Mouse (Mus musculus): ENCODE results near the gene Olfr462.
"Not testable (repeated sequence)": the region's sequence is repeated elsewhere in the genome, so short reads cannot be mapped to it uniquely, and the experiment has no call there.

Gene Olfr462

DNA sequence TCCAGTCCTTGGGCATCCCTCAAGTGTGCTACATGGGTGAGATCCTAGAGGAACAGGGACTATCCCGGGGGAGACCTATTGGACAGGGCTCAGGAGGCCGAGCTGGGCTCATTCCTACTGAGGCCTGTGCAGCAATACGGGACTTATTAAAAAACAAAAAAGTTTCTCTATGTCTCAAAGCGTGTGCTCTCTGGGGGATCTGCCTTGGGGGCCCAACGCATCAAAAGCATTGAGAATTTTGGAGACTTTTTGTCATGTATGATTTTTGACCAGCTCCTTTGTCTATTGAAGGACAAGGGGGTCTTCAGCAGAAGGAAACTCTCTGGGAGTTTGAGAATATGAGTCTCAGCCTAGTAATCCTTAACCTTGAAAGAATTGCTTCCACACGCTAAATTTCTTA, at the start of gene Olfr462:
Gene Olfr462, minus strand, starts transcription at position 101 of the 400 bp plus-strand sequence.
- no peak for DNase-seq (ENCODE audit: low read depth, low spot score)

GRCm38 (mm10) chr11:87935467-87935866, 43.4 kb upstream of the Olfr462 start:
- no peak for DNase-seq (ENCODE audit: low read depth, low spot score)

- no peak for DNase-seq (ENCODE audit: low read depth, low spot score)
Observed at GRCm38 (mm10) chr11:87933731-87934130, 41.7 kb upstream of the Olfr462 start.

DNA sequence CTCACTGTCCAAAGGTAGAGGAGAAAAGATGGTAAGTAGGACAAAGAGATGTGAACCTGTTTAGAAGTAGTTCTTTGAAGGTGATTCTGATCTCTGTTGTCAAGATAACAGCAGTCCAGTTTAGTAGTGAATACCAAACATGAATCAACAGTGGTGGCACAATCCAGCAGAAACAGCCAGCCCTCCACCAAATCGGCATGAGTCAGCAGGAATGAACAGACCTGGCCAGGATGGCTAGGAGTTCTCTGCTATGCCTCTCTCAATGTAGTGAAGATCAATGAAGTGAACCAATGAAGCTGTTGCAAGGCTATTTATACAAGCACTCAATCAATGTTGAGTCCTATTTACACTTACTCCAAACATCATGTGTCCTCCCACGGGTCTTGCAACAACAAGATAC, 38.3 kb upstream of the Olfr462 start:
- no peak for DNase-seq (ENCODE audit: low read depth, low spot score)

GRCm38 (mm10) chr11:87920966-87921365, 28.9 kb upstream of the Olfr462 start, which contains the start of gene Olfr464:
Gene Olfr464 (minus strand): TSS chr11:87920967.
- no peak for DNase-seq (ENCODE audit: low read depth, low spot score)

DNA sequence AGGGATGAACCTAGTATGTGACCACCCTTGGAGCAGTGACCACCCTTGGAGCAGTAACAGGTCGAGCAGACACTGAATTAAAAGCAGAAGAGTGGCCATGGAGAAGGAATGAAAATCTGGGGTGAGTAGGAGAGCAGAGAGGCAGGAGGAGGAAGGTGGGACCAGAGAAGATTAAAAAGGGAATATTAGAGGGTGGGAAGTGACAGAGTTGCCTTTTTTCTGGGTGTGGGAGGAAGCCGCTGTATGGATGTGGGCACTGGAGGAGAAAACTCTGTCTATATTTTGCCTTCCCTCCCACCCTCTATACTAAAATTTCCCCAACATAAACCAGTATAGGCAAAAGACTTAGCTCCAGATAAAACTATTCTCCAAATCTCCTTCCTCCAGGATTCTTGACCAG, 28.2 kb upstream of the Olfr462 start:
- no peak for DNase-seq (ENCODE audit: low read depth, low spot score)

DNA sequence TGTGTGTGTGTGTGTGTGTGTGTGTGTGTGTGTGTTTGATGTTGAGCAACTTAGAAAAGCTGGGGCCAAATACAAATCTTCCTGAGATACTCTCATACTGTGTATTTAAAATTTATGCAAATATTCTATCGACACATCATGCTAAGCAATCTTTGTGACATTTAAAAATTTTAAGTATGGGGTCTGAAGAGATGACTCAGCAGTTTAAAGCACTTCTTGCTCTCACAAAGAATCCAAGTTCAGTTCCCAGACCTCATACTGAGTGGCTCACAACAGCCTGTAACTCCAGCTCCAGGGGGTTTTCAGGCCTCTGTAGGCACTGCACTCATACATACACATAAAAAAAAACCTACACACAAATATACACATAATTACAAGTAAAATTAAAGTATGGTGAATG, 23.9 kb upstream of the Olfr462 start:
- DNase-seq (ENCODE audit: low read depth, low spot score) = no peak

DNA sequence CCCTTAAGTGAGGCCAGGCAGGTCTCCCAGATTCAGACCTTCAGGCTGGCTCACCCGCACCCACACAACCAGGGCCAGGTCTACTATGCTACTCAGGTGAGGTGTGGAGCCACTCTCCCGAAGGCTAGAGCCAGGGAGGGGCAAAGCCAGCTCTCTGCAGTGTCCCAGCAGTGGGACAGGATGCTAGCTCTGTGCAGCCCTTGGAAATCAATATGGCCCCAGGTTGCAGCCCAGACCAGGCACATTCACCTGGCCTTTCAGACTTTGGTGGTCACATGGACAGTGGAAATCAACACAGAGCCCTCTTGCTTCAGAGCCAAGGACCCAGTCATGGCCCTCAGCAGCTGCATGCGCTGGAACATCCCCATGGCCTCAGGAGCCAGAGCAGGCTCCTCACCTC, 12.3 kb upstream of the Olfr462 start:
- DNase-seq (ENCODE audit: low read depth, low spot score) = no peak

- no peak for DNase-seq (ENCODE audit: low read depth, low spot score)
Observed at GRCm38 (mm10) chr11:87897287-87897686, 5.2 kb upstream of the Olfr462 start, which contains the start of gene Olfr463. Gene Olfr463 (minus strand): TSS chr11:87897387.

GRCm38 (mm10) chr11:87884856-87885255, 7.2 kb downstream of the Olfr462 start:
- DNase-seq (ENCODE audit: low read depth, low spot score) = no peak

DNA sequence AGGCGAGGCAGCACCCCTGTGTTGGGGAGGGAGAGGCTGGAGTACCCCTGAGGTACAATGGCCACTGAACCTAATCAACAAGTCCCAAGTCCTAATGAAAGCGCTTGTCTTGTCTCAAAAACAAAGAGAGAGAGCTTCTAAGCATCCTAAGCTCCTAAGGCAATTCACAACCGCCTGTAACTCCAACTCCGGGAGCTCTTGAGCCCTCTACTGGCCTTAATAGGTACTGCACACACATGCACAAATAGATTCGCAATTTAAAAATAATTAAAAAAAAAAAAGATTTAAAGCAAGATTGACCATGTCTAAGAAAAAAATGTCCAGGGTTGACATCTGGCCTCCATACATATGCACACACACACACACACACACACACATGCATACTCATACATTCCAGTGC, 8.6 kb downstream of the Olfr462 start:
- DNase-seq (ENCODE audit: low read depth, low spot score) = no peak

GRCm38 (mm10) chr11:87881714-87882113, 10.4 kb downstream of the Olfr462 start:
- no peak for DNase-seq (ENCODE audit: low read depth, low spot score)

DNA sequence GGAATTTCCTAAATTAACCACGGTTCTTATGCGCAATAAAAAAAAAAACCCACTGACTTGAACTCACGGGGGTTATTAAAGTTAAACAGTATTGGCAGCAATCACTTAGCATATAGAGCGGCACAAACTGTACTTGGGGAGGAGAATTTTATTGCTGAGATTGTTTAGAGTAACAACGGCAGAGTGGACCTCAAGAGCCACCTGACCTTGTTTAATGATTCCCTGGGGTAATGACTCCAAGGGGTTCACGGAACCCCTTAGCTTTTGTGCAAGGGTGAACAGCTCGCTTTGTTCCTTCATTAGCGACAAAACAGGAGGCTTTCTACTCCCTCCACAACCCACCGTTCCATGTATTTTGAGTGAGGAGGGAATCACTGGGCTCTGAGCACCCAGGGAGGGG, 12.2 kb downstream of the Olfr462 start:
- no peak for DNase-seq (ENCODE audit: low read depth, low spot score)

DNA sequence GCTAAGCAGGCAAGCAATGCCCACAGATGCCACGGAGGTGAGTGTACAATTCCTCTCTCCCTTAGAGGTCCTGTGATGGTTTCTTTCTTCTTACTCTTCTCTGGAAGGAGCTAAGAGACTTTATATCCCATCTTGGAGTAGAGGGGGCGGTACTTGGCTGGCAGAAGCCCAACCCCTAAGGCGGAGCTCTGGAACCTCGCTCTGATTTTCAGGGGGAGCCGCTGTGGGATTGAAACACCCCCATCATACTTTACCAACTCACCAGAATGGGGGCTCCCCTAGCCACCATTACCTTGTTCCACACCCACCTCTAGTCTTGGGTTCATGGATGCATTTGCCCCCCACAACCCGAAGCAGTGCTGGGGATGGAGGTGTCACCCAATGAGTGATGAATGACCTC, 16.6 kb downstream of the Olfr462 start, which contains the start of gene Epx:
Gene Epx, minus strand, starts transcription at position 101 of the 400 bp plus-strand sequence.
- DNase-seq (ENCODE audit: low read depth, low spot score) = no peak

DNA sequence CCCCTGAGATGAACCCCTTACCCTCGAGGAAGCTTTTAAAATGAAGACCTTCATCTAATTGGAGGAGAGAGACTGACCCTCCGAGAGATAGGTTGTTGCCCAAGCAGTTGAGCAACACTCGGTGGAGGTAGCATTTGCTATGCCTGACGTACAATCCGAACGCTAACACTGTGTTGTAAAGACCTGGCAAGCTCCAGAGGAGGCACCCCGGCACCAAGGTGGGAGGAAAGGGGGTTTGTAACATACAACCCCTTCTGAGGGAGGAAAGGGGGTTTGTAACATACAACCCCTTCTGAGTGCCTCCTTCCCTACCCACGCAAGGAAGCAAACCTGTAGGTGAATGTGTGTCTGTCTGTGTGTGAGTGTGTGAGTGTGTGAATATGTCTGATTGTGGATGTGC, 20.3 kb downstream of the Olfr462 start:
- no peak for DNase-seq (ENCODE audit: low read depth, low spot score)

DNA sequence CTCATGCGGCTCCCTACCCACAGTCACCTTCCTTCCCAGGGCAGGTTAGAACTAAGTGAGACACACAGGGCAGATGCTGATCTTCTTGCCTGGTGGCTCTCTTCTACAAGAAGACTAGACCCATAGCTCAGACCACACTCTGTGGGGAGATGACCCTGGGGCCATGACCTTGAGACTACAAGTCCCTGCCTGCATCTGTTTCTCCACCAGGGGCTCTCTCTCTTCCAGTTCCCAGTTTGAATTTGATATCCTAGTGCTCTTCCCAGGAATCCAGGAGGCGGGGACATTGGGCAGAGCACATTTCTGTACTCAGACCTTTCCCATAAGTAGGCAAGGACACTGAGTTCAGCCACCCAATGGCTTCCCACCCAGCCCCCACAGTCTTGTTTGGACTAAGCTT, 22.0 kb downstream of the Olfr462 start:
- DNase-seq (ENCODE audit: low read depth, low spot score) = no peak

DNA sequence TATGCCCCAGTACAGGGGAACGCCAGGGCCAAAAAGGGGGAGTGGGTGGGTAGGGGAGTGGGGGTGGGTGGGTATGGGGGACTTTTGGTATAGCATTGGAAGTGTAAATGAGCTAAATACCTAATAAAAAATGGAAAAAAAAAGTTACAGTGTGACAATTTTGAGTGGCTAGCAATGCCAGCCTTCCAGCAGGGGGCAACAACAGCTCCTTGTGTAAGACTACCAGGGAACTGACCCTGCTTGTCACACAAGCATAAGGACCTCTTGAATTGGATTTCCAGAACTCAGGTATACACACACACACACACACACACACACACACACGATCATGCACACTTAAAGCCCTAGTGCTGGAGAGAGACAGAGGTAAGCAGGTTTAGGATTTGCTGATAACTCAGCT, 25.2 kb downstream of the Olfr462 start:
- DNase-seq (ENCODE audit: low read depth, low spot score) = not testable (repeated sequence)

DNA sequence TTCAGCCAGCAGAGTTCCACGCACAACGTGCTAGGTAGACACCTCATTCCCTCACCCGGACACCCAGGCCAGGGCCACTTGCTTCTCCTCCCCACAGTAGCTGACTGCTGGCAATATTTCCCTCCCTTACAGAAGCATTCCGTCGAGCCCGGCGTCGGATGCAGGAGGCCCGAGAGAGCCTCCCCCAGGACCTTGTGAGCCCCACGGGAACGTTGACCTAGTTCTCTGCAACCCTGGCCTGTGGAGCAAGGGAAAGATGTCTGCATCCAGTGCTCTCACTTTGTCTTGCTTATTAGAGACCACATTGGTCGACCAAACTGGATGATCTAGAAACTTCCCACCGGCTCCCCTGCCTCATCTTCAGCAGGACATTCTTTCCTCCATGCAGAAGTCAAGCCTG, 29.3 kb downstream of the Olfr462 start:
- DNase-seq (ENCODE audit: low read depth, low spot score) = no peak

DNA sequence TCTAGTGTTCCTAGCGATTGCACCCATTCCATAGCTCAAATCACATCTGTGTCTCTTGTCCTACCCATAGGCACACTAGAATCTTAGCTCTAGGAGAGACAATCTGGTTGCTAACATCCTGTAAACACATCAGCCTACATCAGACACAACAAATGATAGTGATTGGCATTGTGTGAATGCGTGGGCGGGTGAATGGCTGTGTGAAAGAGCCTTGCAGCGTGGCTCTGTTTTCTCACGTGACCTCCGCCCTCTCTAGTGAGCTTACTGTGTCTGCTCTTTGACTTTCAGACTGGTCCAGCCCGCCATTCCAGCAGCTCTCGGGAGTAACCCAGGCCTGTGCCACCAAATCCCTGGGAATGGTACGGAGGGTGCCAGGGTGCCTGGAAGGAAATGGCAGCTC, 31.6 kb downstream of the Olfr462 start:
- no peak for DNase-seq (ENCODE audit: low read depth, low spot score)

- DNase-seq (ENCODE audit: low read depth, low spot score) = no peak
Observed at GRCm38 (mm10) chr11:87859273-87859672, 32.8 kb downstream of the Olfr462 start.

DNA sequence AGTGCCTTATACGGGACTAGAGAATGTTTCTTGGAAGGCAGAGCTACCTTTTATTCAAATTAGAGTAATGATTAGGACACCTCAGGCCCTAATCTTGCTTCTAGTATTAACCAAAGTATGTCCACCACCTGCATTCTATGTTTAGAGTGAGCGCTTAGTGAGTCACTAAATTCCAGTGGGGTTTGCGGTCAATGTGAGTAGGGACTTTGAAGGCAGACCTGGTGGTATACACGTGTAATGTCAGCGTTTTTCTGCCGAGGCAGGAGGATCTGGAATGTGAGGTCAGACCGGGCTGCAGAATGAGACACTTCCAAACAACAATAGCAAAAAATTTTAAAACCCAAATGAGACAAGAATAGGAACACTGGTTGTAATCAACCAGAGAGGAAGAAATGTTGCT, 37.5 kb downstream of the Olfr462 start:
- DNase-seq (ENCODE audit: low read depth, low spot score) = no peak

DNA sequence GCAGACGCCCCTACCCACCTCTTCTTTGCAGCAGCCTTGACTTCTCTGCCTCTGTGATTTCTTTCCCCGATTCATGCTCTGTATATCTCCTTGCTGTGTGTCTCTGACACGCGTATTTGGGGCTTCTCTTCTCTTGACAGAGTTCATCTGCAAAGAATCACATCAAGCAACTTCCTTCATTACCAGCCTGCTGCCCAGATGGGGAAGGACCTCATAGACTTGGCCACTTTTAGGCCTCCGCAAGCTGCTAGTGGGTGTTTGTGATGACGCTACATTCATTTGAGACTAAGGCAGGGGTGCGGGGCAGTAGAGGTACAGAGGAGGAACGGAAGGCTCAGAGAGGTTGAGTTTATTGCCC, 38.5 kb downstream of the Olfr462 start:
- DNase-seq (ENCODE audit: low read depth, low spot score) = no peak

- DNase-seq (ENCODE audit: low read depth, low spot score) = peak; percentile 82
Observed at GRCm38 (mm10) chr11:87852690-87853596, 39.1 kb downstream of the Olfr462 start, which contains the start of gene Mks1. Gene Mks1 (plus strand): TSS chr11:87853215.
